Mouse (Mus musculus): Measurements from ENCODE around the gene Nudt2.

The Nudt2 gene

GRCm38 (mm10) chr4:41520641-41521040 lies 55.7 kb downstream of the Nudt2 start:
- DNase-seq (ENCODE audit: low read depth, low spot score) = peak; percentile 68

GRCm38 (mm10) chr4:41522136-41522535 lies 57.2 kb downstream of the Nudt2 start:
- no peak for DNase-seq (ENCODE audit: low read depth, low spot score)

GRCm38 (mm10) chr4:41522788-41523187 lies 57.8 kb downstream of the Nudt2 start:
- DNase-seq (ENCODE audit: low read depth, low spot score) = peak; percentile 59

- no peak for DNase-seq (ENCODE audit: low read depth, low spot score)
Observed at GRCm38 (mm10) chr4:41523839-41524238, 58.9 kb downstream of the Nudt2 start.

- no peak for DNase-seq (ENCODE audit: low read depth, low spot score)
Observed at GRCm38 (mm10) chr4:41524829-41525228, 59.9 kb downstream of the Nudt2 start.

GRCm38 (mm10) chr4:41526553-41526952 lies 61.6 kb downstream of the Nudt2 start:
- no peak for DNase-seq (ENCODE audit: low read depth, low spot score)

- no peak for DNase-seq (ENCODE audit: low read depth, low spot score)
Observed at GRCm38 (mm10) chr4:41527076-41527475, 62.1 kb downstream of the Nudt2 start.

- DNase-seq (ENCODE audit: low read depth, low spot score) = no peak
Observed at GRCm38 (mm10) chr4:41527996-41528395, 63.0 kb downstream of the Nudt2 start.

Data from ES-CJ7 (cell line).